Mouse (Mus musculus) heart, adult 2 months (tissue): ENCODE data around the gene Itgb5.

Experiments
- CTCF ChIP-seq: fragments of 200-600 bp; IDR thresholded peaks from 2 replicates; pipeline ENCODE4 v1.8.1; 2022; ENCODE audit warnings: antibody characterized with exemption, mild to moderate bottlenecking, moderate library complexity
- EP300 ChIP-seq: fragments of 200-500 bp; IDR thresholded peaks from 2 replicates; pipeline ENCODE4 v1.6.1; 2011; ENCODE audit warnings: low read depth, low read length, control low read depth; ENCODE audit not compliant: insufficient read depth
- POLR2A ChIP-seq: fragments of 200-500 bp; IDR thresholded peaks from 2 replicates; pipeline ENCODE4 v1.6.1; 2011; ENCODE audit warnings: mild to moderate bottlenecking, low read depth, low read length, control low read depth; ENCODE audit not compliant: insufficient read depth

GRCm38 (mm10) chr16:33853271-33853670 lies 23.8 kb downstream of the Itgb5 start:
- TF ChIP-seq CTCF (no peak), POLR2A (no peak), EP300 (no peak)
